Mouse (Mus musculus) lung, adult 10 weeks (tissue): ENCODE measurements around the gene Krtap3-1. TPM values are rescaled to one million over a fixed set of nuclear protein-coding genes. Genes with fewer than 3 reads are reported as not detected.

ENCODE experiments used
- polyA plus RNA-seq: library from polyadenylated mRNA; stranded (reverse); fragments of 350-450 nt; fragmentation: Illumina TruSeq; extraction: RNeasy Lipid Tissue Mini Kit (QIAGEN cat#74804); gene quantifications from one replicate; pipeline ENCODE4 v1.2.3, GENCODE M21; 2014; ENCODE audit warnings: low read depth, low replicate concordance; ENCODE audit not compliant: insufficient read depth

The Krtap3-1 gene
- not detected for polyA plus RNA-seq

DNA sequence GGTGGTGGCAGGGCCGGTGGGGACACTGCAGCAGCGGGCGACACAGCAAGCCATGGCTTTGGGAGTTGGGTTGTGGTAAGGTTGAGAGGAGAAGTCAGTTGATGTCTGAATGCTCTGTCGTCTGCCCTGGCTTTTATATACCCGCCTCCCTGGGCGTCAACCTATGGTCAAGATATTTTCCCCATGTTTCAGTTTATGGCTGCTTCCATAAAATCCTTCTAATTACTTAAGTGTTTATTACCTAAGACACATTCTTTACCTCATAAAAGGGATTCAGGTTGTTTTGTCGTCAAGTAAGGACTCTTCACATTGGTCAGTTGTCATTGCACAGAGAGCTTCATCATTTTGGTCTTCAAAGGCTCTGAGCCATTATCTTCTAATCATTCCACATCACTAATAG, at the start of gene Krtap3-1:
Gene Krtap3-1, minus strand, starts transcription at position 101 of the 400 bp plus-strand sequence.

DNA sequence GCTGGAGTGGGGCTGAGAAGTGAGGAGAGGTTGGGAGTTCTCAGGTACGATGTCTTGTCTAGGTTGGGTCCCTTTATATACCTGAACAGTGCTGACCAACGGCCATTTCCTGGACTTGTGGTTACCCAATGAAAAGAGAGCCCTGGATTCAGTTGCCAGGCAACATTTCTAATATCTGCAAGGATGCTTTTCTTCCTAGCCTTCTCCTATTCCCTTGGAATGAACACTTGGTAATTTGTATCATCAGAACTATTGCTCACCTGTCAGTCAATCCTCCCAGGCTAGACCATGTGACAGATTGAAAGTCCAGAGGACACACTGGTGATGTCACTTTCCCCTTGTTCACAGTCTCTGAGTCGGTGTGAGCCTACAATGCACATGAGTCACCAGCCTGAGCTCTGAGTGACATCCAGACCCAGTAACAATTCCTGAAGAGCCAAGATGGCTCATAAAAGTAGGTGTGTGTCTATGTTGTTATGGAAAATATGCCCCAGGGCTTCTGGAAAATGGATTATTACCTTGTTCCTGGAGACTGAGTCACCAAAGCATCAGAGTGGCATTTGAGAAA, 48.5 kb upstream of the Krtap3-1 start, which contains the start of gene Krtap2-4:
Gene Krtap2-4, minus strand, starts transcription at position 51 of the 568 bp plus-strand sequence.

DNA sequence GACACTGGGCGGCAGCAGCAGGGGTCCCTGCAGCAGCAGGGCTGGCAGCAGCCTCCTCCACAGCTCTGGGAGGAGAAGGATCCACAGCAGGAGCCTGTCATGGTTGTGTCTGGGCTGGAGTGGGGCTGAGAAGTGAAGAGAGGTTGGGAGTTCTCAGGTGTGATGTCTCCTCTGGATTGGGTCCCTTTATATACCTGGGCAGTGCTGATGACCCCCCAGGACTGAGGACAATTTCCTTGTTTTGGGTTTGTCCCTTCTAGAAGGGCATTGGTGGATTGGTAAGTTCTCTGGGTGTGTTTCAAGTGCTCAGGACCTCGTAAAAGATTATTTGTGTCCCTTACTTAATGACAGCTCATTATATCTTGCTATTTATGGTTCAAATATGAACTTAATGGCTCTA, 43.7 kb upstream of the Krtap3-1 start, which contains the start of gene Gm11937:
Gene Gm11937, minus strand, starts transcription at position 101 of the 400 bp plus-strand sequence.

DNA sequence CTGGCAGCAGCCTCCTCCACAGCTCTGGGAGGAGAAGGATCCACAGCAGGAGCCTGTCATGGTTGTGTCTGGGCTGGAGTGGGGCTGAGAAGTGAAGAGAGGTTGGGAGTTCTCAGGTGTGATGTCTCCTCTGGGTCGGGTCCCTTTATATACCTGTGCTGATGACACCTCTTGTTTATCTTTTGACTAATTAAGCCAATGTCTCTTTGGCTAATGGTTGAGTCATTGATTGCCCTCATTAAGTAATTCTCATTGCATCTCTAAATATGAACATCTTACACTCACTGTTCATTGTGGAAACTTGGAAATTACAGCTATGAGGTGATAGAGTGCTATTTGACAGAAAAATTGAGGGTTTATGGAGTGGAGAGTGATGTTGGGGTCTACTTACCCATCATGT, 36.8 kb upstream of the Krtap3-1 start, which contains the start of gene Gm11938:
Gene Gm11938, minus strand, starts transcription at position 101 of the 400 bp plus-strand sequence.

DNA sequence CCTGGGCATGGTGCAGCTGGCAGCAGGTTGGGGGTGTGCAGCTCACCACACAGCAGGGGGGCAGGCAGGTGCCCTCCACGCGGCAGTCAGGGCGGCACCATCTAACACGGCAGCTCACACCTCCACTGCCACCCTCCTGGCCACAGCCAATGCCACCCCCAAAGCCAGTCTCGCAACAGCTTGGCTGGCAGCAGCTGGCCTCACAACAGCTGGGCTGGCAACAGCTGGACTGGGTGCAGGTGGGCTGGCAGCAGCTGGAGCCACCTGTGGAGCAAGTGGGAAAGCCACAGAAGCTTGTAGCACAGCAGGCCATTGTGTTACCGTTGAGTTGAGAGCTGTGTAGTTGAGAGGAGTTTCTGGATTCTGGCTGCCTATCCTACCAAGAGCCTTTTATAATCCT, 31.3 kb upstream of the Krtap3-1 start, which contains the start of gene Krtap9-3:
Gene Krtap9-3, minus strand, starts transcription at position 364 of the 400 bp plus-strand sequence.

GRCm38 (mm10) chr11:99590981-99591380, 24.6 kb upstream of the Krtap3-1 start, which contains the start of gene Krtap1-3:
TSS of gene Krtap1-3 (minus strand) at chr11:99591339.

DNA sequence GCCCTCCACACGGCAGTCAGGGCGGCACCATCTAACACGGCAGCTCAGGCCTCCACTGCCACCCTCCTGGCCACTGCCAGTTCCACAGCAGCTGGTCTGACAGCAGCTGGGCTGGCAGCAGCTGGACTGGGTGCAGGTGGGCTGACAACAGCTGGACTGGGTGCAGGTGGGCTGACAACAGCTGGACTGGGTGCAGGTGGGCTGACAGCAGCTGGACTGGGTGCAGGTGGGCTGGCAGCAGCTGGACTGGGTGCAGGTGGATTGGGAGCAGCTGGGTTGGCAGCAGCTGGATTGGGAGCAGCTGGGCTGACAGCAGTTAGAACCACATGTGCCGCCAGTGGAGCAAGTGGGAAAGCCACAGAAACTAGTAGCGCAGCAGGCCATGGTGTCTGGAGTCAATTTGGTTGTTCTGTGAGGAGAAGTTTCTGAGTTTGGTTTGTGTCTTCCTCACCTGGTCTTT, 16.8 kb upstream of the Krtap3-1 start, which contains the start of gene Krtap1-4:
Gene Krtap1-4, minus strand, starts transcription at position 410 of the 460 bp plus-strand sequence.

DNA sequence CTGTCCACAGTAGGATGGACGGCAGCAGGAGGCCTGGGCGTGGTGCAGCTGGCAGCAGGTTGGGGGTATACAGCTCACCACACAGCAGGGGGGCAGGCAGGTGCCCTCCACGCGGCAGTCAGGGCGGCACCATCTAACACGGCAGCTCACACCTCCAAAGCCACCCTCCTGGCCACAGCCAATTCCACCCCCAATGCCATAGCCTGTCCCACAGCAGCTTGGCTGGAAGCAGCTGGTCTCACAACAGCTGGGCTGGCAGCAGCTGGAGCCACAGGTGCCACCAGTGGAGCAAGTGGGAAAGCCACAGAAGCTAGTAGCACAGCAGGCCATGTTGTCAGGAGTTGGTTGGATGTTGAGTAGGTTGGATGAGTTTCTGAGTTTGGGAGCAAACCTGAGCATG, 14.2 kb upstream of the Krtap3-1 start, which contains the start of gene Krtap1-5:
Gene Krtap1-5, minus strand, starts transcription at position 381 of the 400 bp plus-strand sequence.

GRCm38 (mm10) chr11:99559366-99559765, 7.1 kb downstream of the Krtap3-1 start, which contains the start of gene Gm11939:
TSS of gene Gm11939 (minus strand) at chr11:99559466.

DNA sequence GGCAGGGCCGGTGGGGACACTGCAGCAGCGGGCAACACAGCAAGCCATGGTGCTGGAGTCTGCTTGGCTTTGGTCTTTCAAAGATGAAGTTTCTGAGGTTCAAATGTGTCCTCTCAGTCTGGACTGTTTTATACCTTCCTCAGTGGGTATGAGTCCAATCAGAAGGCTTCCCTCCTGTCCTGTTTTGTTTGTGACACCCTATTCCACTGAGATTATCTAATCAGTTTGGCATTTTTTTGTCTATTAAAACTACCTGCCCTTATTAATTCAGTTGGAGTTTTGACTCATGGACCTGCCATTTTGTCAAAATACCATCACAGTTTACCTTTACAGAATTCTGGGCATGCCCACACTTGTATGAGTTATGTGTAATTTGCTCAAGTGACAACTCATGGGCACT, 9.7 kb downstream of the Krtap3-1 start, which contains the start of gene Krtap3-2:
Gene Krtap3-2, minus strand, starts transcription at position 101 of the 400 bp plus-strand sequence.

GRCm38 (mm10) chr11:99550765-99551164, 15.7 kb downstream of the Krtap3-1 start, which contains the start of gene Krtap3-3:
TSS of gene Krtap3-3 (minus strand) at chr11:99550865.

GRCm38 (mm10) chr11:99521288-99521860, 45.1 kb downstream of the Krtap3-1 start, which contains the start of gene Krt39:
TSS of gene Krt39 (minus strand) at chr11:99521338.

Other genes starting within 250 kb of the Krtap3-1 start
- gene Krt25, start 243.7 kb downstream of the Krtap3-1 start, polyA plus RNA-seq, result not detected
- not detected for gene Krt26, start 228.7 kb downstream of the Krtap3-1 start, polyA plus RNA-seq
- not detected for gene Krt27, start 215.5 kb downstream of the Krtap3-1 start, polyA plus RNA-seq
- not detected for gene Krt28, start 191.7 kb downstream of the Krtap3-1 start, polyA plus RNA-seq
- gene Krt10, start 177.3 kb downstream of the Krtap3-1 start, polyA plus RNA-seq, result 7.6 TPM
- not detected for gene Krt12, start 144.4 kb downstream of the Krtap3-1 start, polyA plus RNA-seq
- not detected for gene Krt20, start 128.5 kb downstream of the Krtap3-1 start, polyA plus RNA-seq
- gene Krt23, start 73.5 kb downstream of the Krtap3-1 start, polyA plus RNA-seq, result 18.8 TPM
- not detected for gene Krt39, start 45.3 kb downstream of the Krtap3-1 start, polyA plus RNA-seq
- gene Krt40, start 23.5 kb downstream of the Krtap3-1 start, polyA plus RNA-seq, result not detected
- gene Krtap3-3, start 15.8 kb downstream of the Krtap3-1 start, polyA plus RNA-seq, result not detected
- gene Krtap3-2, start 9.8 kb downstream of the Krtap3-1 start, polyA plus RNA-seq, result not detected
- not detected for gene Gm11939, start 7.2 kb downstream of the Krtap3-1 start, polyA plus RNA-seq
- not detected for gene Krtap1-5, start 14.4 kb upstream of the Krtap3-1 start, polyA plus RNA-seq
- not detected for gene Krtap1-4, start 17.0 kb upstream of the Krtap3-1 start, polyA plus RNA-seq
- gene Krtap1-3, start 24.7 kb upstream of the Krtap3-1 start, polyA plus RNA-seq, result not detected
- gene Krtap9-3, start 31.5 kb upstream of the Krtap3-1 start, polyA plus RNA-seq, result not detected
- gene Gm11938, start 36.7 kb upstream of the Krtap3-1 start, polyA plus RNA-seq, result not detected
- gene Gm11937, start 43.6 kb upstream of the Krtap3-1 start, polyA plus RNA-seq, result not detected
- gene Krtap2-4, start 48.2 kb upstream of the Krtap3-1 start, polyA plus RNA-seq, result not detected
- gene Gm11562, start 53.8 kb upstream of the Krtap3-1 start, polyA plus RNA-seq, result not detected
- gene Krtap4-1, start 61.6 kb upstream of the Krtap3-1 start, polyA plus RNA-seq, result not detected
- not detected for gene Krtap4-2, start 68.5 kb upstream of the Krtap3-1 start, polyA plus RNA-seq
- not detected for gene Krtap4-7, start 77.5 kb upstream of the Krtap3-1 start, polyA plus RNA-seq
- not detected for gene Gm11555, start 83.6 kb upstream of the Krtap3-1 start, polyA plus RNA-seq
- gene Gm11563, start 92.3 kb upstream of the Krtap3-1 start, polyA plus RNA-seq, result not detected
- gene Krtap4-6, start 99.3 kb upstream of the Krtap3-1 start, polyA plus RNA-seq, result not detected
- not detected for gene Gm14190, start 124.1 kb upstream of the Krtap3-1 start, polyA plus RNA-seq
- not detected for gene Gm14180, start 167.7 kb upstream of the Krtap3-1 start, polyA plus RNA-seq
- not detected for gene Gm11595, start 206.3 kb upstream of the Krtap3-1 start, polyA plus RNA-seq
- gene Krtap4-8, start 214.1 kb upstream of the Krtap3-1 start, polyA plus RNA-seq, result not detected
- not detected for gene Krtap4-9, start 218.6 kb upstream of the Krtap3-1 start, polyA plus RNA-seq
- gene Gm11596, start 226.8 kb upstream of the Krtap3-1 start, polyA plus RNA-seq, result not detected
- gene Gm11569, start 232.3 kb upstream of the Krtap3-1 start, polyA plus RNA-seq, result not detected
- not detected for gene Gm11554, start 237.8 kb upstream of the Krtap3-1 start, polyA plus RNA-seq
- gene Krtap4-13, start 243.3 kb upstream of the Krtap3-1 start, polyA plus RNA-seq, result not detected
- not detected for gene Gm11564, start 249.0 kb upstream of the Krtap3-1 start, polyA plus RNA-seq